ENCODE assay signal across 7 mouse cellular contexts in the genomic region with DNA sequence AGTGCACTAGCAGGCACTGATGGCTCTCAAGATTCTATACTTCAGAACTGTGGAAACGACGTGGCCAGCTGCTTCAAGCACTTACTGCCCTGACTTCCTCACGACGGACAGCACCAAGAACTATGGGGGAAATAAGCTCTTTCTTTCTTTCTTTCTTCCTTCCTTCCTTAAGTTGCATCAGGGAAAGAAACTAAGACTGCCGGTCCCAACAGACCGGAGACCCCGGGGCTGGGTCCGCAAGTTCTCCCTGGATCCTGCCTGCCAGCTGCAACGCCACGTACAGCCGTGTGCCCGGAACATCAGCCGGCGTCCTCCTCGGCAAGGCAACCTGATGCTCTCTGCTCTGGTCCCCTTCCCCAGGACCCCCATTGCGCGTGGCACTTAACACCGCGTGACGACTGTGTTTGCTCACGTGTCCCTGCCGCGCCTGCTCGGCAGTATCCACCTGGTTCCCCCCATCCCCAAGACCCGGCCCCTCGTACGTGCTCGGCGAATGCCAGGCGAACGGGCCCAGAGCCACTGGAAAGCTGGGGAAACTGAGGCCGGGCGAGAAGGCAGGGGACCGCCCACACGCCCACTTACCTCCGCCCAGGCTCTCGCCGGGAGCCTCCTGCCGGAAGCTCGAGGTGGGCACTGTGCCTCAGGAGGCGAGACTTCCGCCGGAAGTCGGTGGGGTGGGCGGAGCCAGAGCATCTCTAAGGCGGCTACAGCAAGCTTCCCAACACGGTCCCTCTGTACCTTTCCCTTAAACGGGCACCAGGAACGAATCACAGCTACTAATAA. TPM values are rescaled to one million over a fixed set of nuclear protein-coding genes. Genes with fewer than 3 reads are reported as not detected.
DNase-seq lines count a peak whose midpoint lies in the region; ATAC-seq and TF ChIP-seq lines count a peak whose summit lies in the region.

A gene (minus strand): TSS at position 668 of the 783 bp plus-strand sequence.

- peak; percentile 60 for ATAC-seq in intestine, postnatal 0 days
- peak; percentile 93 for ATAC-seq in midbrain, embryonic 12.5 days (ENCODE audit: low FRiP score, low read depth)

- H3K4me2 ChIP-seq in intestine, postnatal 0 days (replicated peaks; ENCODE audit: low read depth): peak within 1 kb of the TSS; percentile 97
- H3K4me2 ChIP-seq in midbrain, embryonic 12.5 days (replicated peaks): peak within 1 kb of the TSS; percentile 94

- H3K36me3 ChIP-seq in intestine, postnatal 0 days (ENCODE audit: control insufficient read depth, insufficient read depth): peaks cover 39% of the 10 kb centered on the region
- H3K36me3 ChIP-seq in midbrain, embryonic 12.5 days: peaks cover 37% of the 10 kb centered on the region

- intact Hi-C loops in left cerebral cortex, postnatal 4 days (cut with DNase I): no loop called here

- peak; percentile 87 for DNase-seq in adrenal gland, adult 8-10 months
- DNase-seq in embryo, embryonic 9.5 days (ENCODE audit: extremely low spot score): peak; percentile 89
- DNase-seq in gonadal fat pad, adult 2 months (ENCODE audit: low read depth): no peak
- DNase-seq in left cerebral cortex, postnatal 4 days: peak; percentile 94
- peak; percentile 76 for DNase-seq in spleen, adult 12 weeks (ENCODE audit: low spot score)

- peak; percentile 56 for TF ChIP-seq CTCF in intestine, postnatal 0 days (IDR thresholded peaks at IDR 0.05; ENCODE audit: low read depth)

- no peaks in the 10 kb centered on the region for H3K9me3 ChIP-seq in intestine, postnatal 0 days (ENCODE audit: control insufficient read depth)
- H3K9me3 ChIP-seq in midbrain, embryonic 12.5 days: no peaks in the 10 kb centered on the region

- H3K4me3 ChIP-seq in intestine, postnatal 0 days (ENCODE audit: low read depth, low read length): peak within 1 kb of the TSS; percentile 76
- peak within 1 kb of the TSS; percentile 80 for H3K4me3 ChIP-seq in midbrain, embryonic 12.5 days

- no peaks in the 10 kb centered on the region for H3K27me3 ChIP-seq in intestine, postnatal 0 days (replicated peaks; ENCODE audit: control insufficient read depth, insufficient read depth, low read length)
- no peaks in the 10 kb centered on the region for H3K27me3 ChIP-seq in midbrain, embryonic 12.5 days

- H3K9ac ChIP-seq in intestine, postnatal 0 days (ENCODE audit: low read depth, low read length): peak within 1 kb of the TSS; percentile 79
- peak within 1 kb of the TSS; percentile 78 for H3K9ac ChIP-seq in midbrain, embryonic 12.5 days (replicated peaks)

- H3K27ac ChIP-seq in intestine, postnatal 0 days (ENCODE audit: low read depth, low read length): peak within 1 kb of the TSS; percentile 96
- peak within 1 kb of the TSS; percentile 77 for H3K27ac ChIP-seq in midbrain, embryonic 12.5 days (replicated peaks)

- peaks cover 14% of the 10 kb centered on the region for H3K4me1 ChIP-seq in intestine, postnatal 0 days (replicated peaks; ENCODE audit: control insufficient read depth, insufficient read depth, low read length)
- H3K4me1 ChIP-seq in midbrain, embryonic 12.5 days: peaks cover 24% of the 10 kb centered on the region

- WGBS in intestine, postnatal 0 days: under 1% methylated on average over 49 of the region's 49 CpGs
- WGBS in midbrain, embryonic 12.5 days: 1% methylated on average over 49 of the region's 49 CpGs

RNA-seq across cellular contexts. Expression of the gene that starts here (rescaled TPM):
- total RNA-seq in adrenal gland, adult 8-10 months (2022): 10 to 100 TPM; 56.7 to 62.1 (median 58.3) TPM
- 51.1 and 62.7 TPM in 2 replicates for polyA plus RNA-seq in gonadal fat pad, adult 2 months (2012; rRNA removed)
- polyA plus RNA-seq in intestine, postnatal 0 days (2015; fragmentation: Nextera tagmentation; extraction: Ambion mirVana): 199 and 209 TPM in 2 replicates
- total RNA-seq in left cerebral cortex, postnatal 4 days (2021): 10 to 100 TPM; 36.4 to 37.1 TPM
- polyA plus RNA-seq in midbrain, embryonic 12.5 days (2016; fragmentation: Nextera tagmentation; extraction: Ambion mirVana): 61.6 and 67.1 TPM in 2 replicates
